Mouse (Mus musculus) gastrocnemius, adult 2 months (tissue): ENCODE results near the gene Kpna7. TPM values are rescaled to one million over a fixed set of nuclear protein-coding genes. Genes with fewer than 3 reads are reported as not detected.
A peak's percentile ranks its signal among the peaks of the same experiment; 100 is the strongest.
"Not testable (repeated sequence)": the region's sequence is repeated elsewhere in the genome, so short reads cannot be mapped to it uniquely, and the experiment has no call there.

Source experiments
- DNase-seq: peaks from one replicate; pipeline ENCODE4 v3.0.0; 2022
- H3K27ac ChIP-seq: fragments of 200-600 bp; 2 replicates; pipeline ENCODE4 v1.8.1; 2022; ENCODE audit warnings: mild to moderate bottlenecking
- H3K4me3 ChIP-seq: fragments of 200-600 bp; 2 replicates; pipeline ENCODE4 v1.8.1; 2022; ENCODE audit warnings: mild to moderate bottlenecking, moderate library complexity
- CTCF ChIP-seq: fragments of 200-600 bp; IDR thresholded peaks from 2 replicates; pipeline ENCODE4 v1.8.1; 2022; ENCODE audit warnings: antibody characterized with exemption, mild to moderate bottlenecking, moderate library complexity
- intact Hi-C: fragments of 180-260 bp; cut with DNase I; formaldehyde crosslinking; loops from one replicate; pipeline ENCODE4 v1.15.1; 2025
- total RNA-seq, 2 experiments: library from RNA; stranded (reverse); gene quantifications; 2 replicates each; pipeline ENCODE4 v1.2.3; 2021

The Kpna7 gene
- total RNA-seq, 2 experiments from 2014 or later = not detected

- intact Hi-C loops = no loop called here
- DNase-seq = no peak
- H3K27ac ChIP-seq = no peak overlapping the region
- TF ChIP-seq CTCF = peak; percentile 23; the same call in 1 of the 2 replicates
- H3K4me3 ChIP-seq = no peak overlapping the region
Measured at GRCm38 (mm10) chr5:145041628-145042027, 42.2 kb downstream of the Kpna7 start.

GRCm38 (mm10) chr5:145032391-145032790 lies 51.4 kb downstream of the Kpna7 start, which contains the start of gene Gm4871:
Gene Gm4871 (minus strand): TSS chr5:145032754.
- H3K27ac ChIP-seq, H3K4me3 ChIP-seq, DNase-seq, intact Hi-C loops: not testable (repeated sequence)

- H3K27ac ChIP-seq, intact Hi-C loops, DNase-seq, H3K4me3 ChIP-seq: not testable (repeated sequence)
Measured at GRCm38 (mm10) chr5:145030476-145030875, 53.4 kb downstream of the Kpna7 start.

- H3K4me3 ChIP-seq, DNase-seq, H3K27ac ChIP-seq, intact Hi-C loops: not testable (repeated sequence)
Measured at GRCm38 (mm10) chr5:145020712-145021111, 63.1 kb downstream of the Kpna7 start.

GRCm38 (mm10) chr5:145020254-145020653 lies 63.6 kb downstream of the Kpna7 start:
- H3K27ac ChIP-seq, H3K4me3 ChIP-seq, DNase-seq, intact Hi-C loops: not testable (repeated sequence)

GRCm38 (mm10) chr5:145016761-145017160 lies 67.1 kb downstream of the Kpna7 start:
- intact Hi-C loops, DNase-seq: not testable (repeated sequence)

GRCm38 (mm10) chr5:145014278-145014677 lies 69.6 kb downstream of the Kpna7 start:
- no peak for DNase-seq
- Histone ChIP-seq H3K4me3 (no peak overlapping the region), H3K27ac (no peak overlapping the region)
- TF ChIP-seq CTCF = no peak
- intact Hi-C loops = no loop called here

More at GRCm38 (mm10) chr5:145016761-145017160, 67.1 kb downstream of the Kpna7 start:
- H3K4me3 ChIP-seq, H3K27ac ChIP-seq: not testable (repeated sequence)

GRCm38 (mm10) chr5:145008878-145009659 lies 74.8 kb downstream of the Kpna7 start:
- intact Hi-C loops = no loop called here
- no peak for TF ChIP-seq CTCF
- no peak overlapping the region for H3K4me3 ChIP-seq
- DNase-seq = no peak
- no peak overlapping the region for H3K27ac ChIP-seq

GRCm38 (mm10) chr5:145005596-145005995 lies 78.2 kb downstream of the Kpna7 start:
- no peak for DNase-seq
- H3K4me3 ChIP-seq = no peak overlapping the region
- no peak for TF ChIP-seq CTCF
- H3K27ac ChIP-seq = no peak overlapping the region
- intact Hi-C loops = no loop called here

GRCm38 (mm10) chr5:145004495-145004894 lies 79.3 kb downstream of the Kpna7 start:
- TF ChIP-seq CTCF = no peak
- no peak overlapping the region for H3K4me3 ChIP-seq
- no peak overlapping the region for H3K27ac ChIP-seq
- intact Hi-C loops = no loop called here
- no peak for DNase-seq

GRCm38 (mm10) chr5:145003362-145003761 lies 80.5 kb downstream of the Kpna7 start:
- Histone ChIP-seq H3K4me3 (no peak overlapping the region), H3K27ac (no peak overlapping the region)
- DNase-seq = no peak
- intact Hi-C loops = no loop called here
- TF ChIP-seq CTCF = no peak

GRCm38 (mm10) chr5:144998491-144998890 lies 85.3 kb downstream of the Kpna7 start:
- no peak for DNase-seq
- Histone ChIP-seq H3K4me3 (no peak overlapping the region), H3K27ac (no peak overlapping the region)
- TF ChIP-seq CTCF = peak; percentile 33
- intact Hi-C loops = no loop called here

GRCm38 (mm10) chr5:144990481-144990880 lies 93.3 kb downstream of the Kpna7 start:
- Histone ChIP-seq H3K27ac (no peak overlapping the region), H3K4me3 (no peak overlapping the region)
- no peak for TF ChIP-seq CTCF
- intact Hi-C loops = no loop called here
- DNase-seq = no peak

- no peak overlapping the region for H3K4me3 ChIP-seq
Measured at GRCm38 (mm10) chr5:144990051-144990450, 93.8 kb downstream of the Kpna7 start.

More at GRCm38 (mm10) chr5:144990051-144990450, 93.8 kb downstream of the Kpna7 start:
- no peak for DNase-seq
- no peak for TF ChIP-seq CTCF
- no peak overlapping the region for H3K27ac ChIP-seq
- intact Hi-C loops = no loop called here
